Mouse (Mus musculus) spleen, adult 18-20 months (tissue): ENCODE measurements around the gene Psme2b.
"Not testable (repeated sequence)": the region's sequence is repeated elsewhere in the genome, so short reads cannot be mapped to it uniquely, and the experiment has no call there.

ENCODE experiments used
- DNase-seq, 2 experiments: peaks; one replicate each; pipeline ENCODE4 v3.0.0; 2022; ENCODE audit warnings: mixed read lengths in 2 of 2

Psme2b gene

GRCm38 (mm10) chr11:48946090-48946489 is at the start of gene Psme2b:
Gene Psme2b, minus strand, starts transcription at chr11:48946190.
- DNase-seq = not testable (repeated sequence)

- not testable (repeated sequence) for DNase-seq
These were observed 48.0 kb upstream of the Psme2b start, which contains the start of gene Tgtp1 for GRCm38 (mm10) chr11:48994018-48994417. Gene Tgtp1, minus strand, starts transcription at chr11:48994172.

GRCm38 (mm10) chr11:48993296-48993695 is 47.3 kb upstream of the Psme2b start:
- not testable (repeated sequence) for DNase-seq

GRCm38 (mm10) chr11:48991740-48992520 is 45.9 kb upstream of the Psme2b start, which contains the start of gene Gm12185:
Gene Gm12185, minus strand, starts transcription at chr11:48992226.
- DNase-seq = not testable (repeated sequence)

- DNase-seq = not testable (repeated sequence)
These were observed 44.0 kb upstream of the Psme2b start for GRCm38 (mm10) chr11:48989981-48990380.

GRCm38 (mm10) chr11:48988219-48988618 is 42.2 kb upstream of the Psme2b start:
- DNase-seq = peak in 1 of 2 experiments; percentile 24

GRCm38 (mm10) chr11:48982848-48983247 is 36.9 kb upstream of the Psme2b start:
- DNase-seq = not testable (repeated sequence)

- not testable (repeated sequence) for DNase-seq
These were observed 34.1 kb upstream of the Psme2b start for GRCm38 (mm10) chr11:48980052-48980451.

- DNase-seq = not testable (repeated sequence)
These were observed 33.3 kb upstream of the Psme2b start, which contains the start of gene 9930111J21Rik1 for GRCm38 (mm10) chr11:48979251-48979650. Gene 9930111J21Rik1, minus strand, starts transcription at chr11:48979398.

- DNase-seq = not testable (repeated sequence)
These were observed 32.4 kb upstream of the Psme2b start, which contains the start of gene Olfr56 for GRCm38 (mm10) chr11:48978240-48978939. Gene Olfr56, plus strand, starts transcription at chr11:48978889.

GRCm38 (mm10) chr11:48974686-48975085 is 28.7 kb upstream of the Psme2b start:
- DNase-seq = not testable (repeated sequence)

- DNase-seq = not testable (repeated sequence)
These were observed 6.7 kb downstream of the Psme2b start for GRCm38 (mm10) chr11:48939286-48939685.

- not testable (repeated sequence) for DNase-seq
These were observed 10.7 kb downstream of the Psme2b start for GRCm38 (mm10) chr11:48935291-48935690.

- not testable (repeated sequence) for DNase-seq
These were observed 12.1 kb downstream of the Psme2b start for GRCm38 (mm10) chr11:48933923-48934322.

- DNase-seq = not testable (repeated sequence)
These were observed 12.6 kb downstream of the Psme2b start for GRCm38 (mm10) chr11:48933422-48933821.

GRCm38 (mm10) chr11:48928068-48928467 is 17.9 kb downstream of the Psme2b start:
- DNase-seq = not testable (repeated sequence)

- not testable (repeated sequence) for DNase-seq
These were observed 19.6 kb downstream of the Psme2b start for GRCm38 (mm10) chr11:48926437-48926836.

GRCm38 (mm10) chr11:48923818-48924217 is 22.2 kb downstream of the Psme2b start:
- not testable (repeated sequence) for DNase-seq

- no peak for DNase-seq
These were observed 27.6 kb downstream of the Psme2b start for GRCm38 (mm10) chr11:48918380-48918779.

- no peak for DNase-seq
These were observed 32.4 kb downstream of the Psme2b start for GRCm38 (mm10) chr11:48913611-48914010.

GRCm38 (mm10) chr11:48908459-48908858 is 37.5 kb downstream of the Psme2b start:
- no peak for DNase-seq

- DNase-seq = peak in 1 of 2 experiments; percentile 23
These were observed 44.0 kb downstream of the Psme2b start, which contains the start of gene Gm5431 for GRCm38 (mm10) chr11:48902021-48902420. Gene Gm5431, minus strand, starts transcription at chr11:48902214.

- peak; percentile 16 to 29 for DNase-seq
These were observed 44.4 kb downstream of the Psme2b start for GRCm38 (mm10) chr11:48901567-48901930.
